Mouse (Mus musculus): ENCODE measurements at regions not wholly inside any gene's neighbourhood (a gene's known extent, or its start where the extent isn't known, plus 50 kb on each side); places are given as distances from the start of the nearest gene placed in this dataset.

DNA sequence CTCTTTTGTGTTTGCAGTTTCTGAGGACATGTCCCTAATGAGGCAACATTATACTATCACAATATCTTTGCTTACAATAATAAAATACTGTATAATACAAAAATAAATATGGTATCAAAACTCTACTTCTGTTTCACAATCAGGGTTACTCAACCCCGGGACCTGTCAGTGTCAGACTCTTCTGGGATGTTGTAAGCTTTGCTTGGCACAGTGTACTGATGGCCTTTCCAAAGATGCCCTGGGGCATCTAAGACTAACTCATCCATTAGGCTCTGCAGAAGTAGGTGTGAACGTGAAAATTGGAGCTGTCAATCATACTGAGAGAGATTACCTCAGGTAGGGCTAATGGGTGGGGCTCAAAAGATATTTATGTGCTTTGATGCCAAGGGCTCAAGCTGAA is 249.0 kb downstream of the Gm5447 start:
- DNase-seq (ENCODE audit: low read depth, low spot score) = no peak

DNA sequence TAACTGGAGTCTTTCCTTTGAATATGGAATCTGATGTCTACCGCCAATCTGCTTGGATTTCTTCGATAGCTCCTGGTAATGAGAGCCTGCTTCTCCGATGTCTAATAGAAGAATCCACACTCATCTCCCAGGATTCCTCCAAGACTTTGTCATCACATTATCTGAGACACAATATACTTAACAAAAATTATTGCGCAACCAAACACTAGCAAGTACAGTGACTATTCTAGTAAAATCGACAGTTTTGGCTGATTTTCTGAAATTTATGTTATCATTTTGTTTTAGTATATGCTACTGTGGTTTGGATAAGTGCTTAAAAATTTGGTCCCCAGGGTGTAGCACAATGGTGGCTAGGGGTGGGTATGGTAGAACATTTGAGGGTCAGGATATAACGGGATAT is 266.5 kb downstream of the Gm5447 start:
- DNase-seq (ENCODE audit: low read depth, low spot score) = no peak

DNA sequence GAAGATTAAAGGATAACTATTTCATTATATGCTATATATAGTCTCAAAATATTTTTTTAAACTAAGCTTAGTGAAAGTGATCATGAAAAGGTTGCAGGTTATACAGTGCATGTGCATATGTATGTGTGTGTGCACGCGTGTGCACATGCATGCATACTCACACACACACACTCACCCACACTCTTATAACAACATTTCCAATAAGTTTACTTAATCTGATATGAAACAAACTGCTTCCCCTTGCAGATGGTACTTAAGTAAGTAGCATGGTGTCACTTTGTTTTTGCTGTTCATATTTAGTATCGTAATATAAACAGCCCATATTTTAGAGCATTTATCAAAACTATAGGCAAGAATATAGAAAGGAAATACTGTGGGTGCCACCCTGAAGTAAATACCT is 275.0 kb downstream of the Gm5447 start:
- no peak for DNase-seq (ENCODE audit: low read depth, low spot score)

DNA sequence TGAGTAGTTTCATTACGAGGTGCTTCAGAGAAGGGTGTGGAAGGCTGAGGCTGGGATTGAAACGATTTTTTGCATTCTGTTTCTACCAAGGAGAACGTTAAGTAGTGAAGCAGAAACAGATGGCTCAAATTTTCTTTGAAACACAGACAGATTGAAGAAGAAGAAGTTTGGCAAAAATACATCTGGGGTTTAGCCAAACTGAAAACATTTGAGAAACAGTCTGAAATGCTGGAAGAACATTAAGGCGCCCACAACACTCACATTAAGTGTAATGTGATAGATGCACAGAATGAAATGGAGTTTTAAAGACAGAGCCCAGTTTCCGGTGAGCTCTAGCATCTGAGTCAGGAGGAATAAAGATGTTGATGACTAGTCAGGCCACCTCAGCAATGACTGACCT is 275.5 kb downstream of the Gm5447 start:
- DNase-seq (ENCODE audit: low read depth, low spot score) = no peak

DNA sequence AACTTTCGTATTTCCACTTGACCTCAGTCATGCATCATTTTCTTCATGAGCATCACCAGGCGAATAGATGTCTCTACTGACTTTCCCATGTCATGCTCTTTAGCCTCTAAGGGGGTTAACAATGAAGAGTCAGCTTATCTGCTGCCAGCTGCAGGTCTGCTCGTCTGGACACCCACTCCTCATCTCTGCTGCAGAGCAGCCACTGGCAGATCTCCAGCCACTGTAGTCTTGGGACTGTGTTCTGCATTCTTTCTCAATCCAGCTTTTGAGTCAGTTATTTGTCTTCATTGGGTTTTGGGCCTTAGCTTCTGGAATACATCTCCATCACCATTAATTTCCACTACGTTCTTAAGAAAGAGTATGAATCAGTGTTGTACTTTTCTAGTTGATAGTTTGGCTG is 280.0 kb downstream of the Gm5447 start:
- no peak for DNase-seq (ENCODE audit: low read depth, low spot score)

DNA sequence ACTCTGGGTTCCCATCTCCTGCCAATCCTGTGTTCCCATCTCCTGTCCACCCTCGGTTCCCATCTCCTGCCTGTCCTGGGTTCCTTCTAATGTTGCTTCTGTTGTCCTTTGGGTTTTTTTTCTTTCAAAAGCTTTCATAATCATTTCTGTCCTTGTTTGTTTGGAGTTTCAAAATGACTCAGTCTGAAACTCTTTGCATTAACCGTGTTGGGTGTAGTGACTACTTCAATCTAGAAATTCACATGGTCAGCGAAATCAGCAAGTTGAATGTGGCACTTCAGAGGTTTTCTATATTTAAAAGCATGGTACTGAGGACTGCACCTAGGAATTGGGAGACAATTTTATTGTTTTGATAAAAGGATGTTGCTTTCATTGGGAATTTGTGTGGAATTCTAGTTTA is 280.7 kb downstream of the Gm5447 start:
- no peak for DNase-seq (ENCODE audit: low read depth, low spot score)

DNA sequence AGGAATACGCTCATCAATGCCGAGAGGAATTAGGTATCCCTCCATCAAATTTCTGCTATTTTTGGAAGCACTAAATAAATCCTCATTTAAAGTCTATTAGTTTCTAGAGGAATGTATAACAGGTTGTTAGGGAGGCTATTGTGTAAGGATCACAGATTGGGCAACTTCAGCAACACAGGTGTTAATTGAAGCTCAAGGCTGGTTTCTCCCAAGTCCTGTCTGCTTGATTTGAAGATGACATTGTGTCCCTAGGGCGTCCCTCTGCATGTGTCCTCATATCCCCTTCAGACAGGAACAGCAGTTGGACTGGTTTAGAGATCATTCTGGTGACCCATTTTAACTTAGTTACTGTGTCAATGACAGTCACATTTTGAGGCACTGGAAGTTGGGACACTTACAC is 281.5 kb downstream of the Gm5447 start:
- DNase-seq (ENCODE audit: low read depth, low spot score) = no peak

DNA sequence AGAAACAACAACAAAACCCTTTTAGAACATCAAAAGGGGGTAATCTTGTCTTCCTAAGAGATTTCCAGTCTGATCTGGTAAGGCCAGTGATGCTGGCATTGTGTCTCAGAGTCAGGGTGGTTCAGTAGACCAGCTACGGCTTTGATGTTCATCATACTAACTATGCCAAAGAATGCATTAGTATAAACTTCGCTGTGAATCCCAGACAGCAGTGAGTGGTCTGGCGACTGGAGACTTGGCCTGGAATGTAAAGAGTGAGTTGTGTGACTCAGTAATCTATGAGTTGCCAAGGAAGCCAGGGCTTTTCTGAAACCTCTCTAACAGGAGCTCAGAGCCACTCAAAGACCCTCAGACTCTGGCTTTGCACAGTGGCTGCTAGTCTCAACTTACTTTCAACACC is 288.1 kb upstream of the Foxq1 start:
- DNase-seq (ENCODE audit: low read depth, low spot score) = no peak

DNA sequence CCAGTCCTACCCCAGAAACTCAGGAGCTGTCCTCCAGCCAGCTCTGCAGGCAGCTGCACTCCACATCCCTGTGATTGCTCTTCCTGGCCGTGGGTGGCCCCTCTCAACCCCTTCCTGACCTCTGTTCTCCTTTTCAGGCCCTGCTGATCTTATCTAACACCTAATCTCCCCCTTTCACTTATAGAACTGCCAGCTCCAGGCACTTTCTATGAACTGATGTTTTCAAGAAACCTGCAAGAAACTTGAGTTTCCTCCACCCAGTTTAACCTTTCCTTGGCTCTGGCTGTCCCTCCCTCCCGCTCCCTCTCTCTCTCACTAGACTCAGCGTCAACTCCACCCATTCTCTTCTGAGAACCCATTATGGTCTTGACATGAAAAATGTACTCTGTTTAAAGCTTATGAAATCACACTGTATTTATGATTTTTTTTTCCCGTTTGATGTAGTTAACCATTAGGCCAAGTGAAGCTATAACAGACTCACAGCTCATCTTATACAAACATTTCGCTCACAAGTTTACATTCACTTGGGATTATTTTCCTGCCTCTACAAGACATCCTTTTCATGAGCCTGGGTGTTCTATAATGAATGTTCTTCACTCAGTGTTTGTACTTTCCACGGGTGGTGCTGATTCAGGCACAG is 279.8 kb upstream of the Foxq1 start:
- no peak for DNase-seq (ENCODE audit: low read depth, low spot score)

DNA sequence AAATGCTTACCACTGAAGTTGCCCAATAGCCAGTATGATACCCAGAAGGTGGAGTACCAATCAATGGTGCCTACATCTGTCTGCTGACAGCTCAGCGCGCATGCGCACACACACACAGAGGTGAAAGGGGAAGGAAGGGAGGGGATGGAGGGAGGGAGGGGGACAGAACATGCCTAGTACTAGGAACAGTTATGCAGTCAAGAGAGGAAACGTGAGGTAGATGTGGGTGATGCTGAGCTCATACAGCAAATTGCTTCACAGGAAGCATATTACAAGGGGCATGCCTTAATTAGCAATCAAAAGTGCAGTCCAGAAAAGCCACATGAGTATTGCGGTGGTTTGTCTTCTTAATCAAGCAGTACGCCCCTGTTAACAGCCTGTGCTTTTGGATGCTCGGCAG is 265.3 kb upstream of the Foxq1 start:
- no peak for DNase-seq (ENCODE audit: low read depth, low spot score)

DNA sequence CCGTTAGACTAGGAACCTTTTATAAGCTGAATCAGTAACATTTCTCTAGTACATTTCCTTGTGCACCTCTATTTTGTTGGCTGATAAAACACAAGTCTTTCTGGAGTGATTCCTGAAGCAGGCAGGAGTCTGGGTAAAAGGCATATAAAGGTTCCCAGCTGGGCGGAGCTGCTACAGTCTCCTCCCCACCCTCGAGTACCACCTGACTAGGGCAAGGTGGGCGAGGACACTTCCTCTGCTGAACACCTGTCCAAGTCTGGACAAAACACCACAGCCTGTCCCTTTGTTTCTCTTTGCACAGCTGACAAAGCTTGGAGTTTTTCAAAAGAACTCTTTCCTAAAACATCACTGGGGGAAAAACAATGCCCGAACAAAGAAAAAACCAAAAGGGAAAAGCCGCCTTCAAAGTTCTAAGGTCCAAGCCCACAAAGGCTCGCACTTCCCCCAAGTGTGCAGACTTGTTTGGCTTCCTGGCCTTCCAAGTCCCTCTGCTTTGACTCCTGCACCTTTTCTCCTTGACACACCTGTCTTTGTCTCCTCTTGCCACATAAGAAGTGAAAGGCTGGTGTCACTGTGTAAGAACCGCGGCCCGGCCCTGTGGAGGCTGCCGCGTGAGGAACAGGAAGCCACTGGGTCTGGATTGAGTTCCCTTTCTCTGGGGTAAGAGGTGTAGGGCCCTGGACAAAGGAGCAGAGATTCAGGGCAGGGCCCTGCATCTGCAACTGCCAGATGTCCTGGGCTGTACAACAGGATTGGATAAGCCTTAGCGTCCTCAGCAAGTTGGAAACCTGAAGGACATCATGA is 263.1 kb upstream of the Foxq1 start:
- DNase-seq (ENCODE audit: low read depth, low spot score) = no peak

DNA sequence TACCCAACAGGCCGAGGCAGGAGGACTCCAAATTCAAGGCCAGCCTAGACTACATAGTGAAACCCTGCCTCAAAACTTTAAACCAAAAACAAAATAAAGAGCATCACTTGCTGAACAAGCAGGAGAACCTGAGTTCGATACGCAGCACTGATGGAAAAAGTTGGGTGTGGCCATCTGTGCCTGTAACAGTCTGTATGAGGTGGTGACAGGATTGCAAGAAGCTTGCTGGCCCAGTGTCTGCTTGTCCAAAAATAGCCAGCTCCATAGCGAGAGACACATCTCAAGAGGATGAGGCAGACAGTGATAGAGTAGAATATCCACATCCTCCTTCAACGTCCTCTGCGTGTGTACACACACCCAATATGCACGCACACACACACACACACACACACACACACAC is 261.9 kb upstream of the Foxq1 start:
- DNase-seq (ENCODE audit: low read depth, low spot score) = no peak

DNA sequence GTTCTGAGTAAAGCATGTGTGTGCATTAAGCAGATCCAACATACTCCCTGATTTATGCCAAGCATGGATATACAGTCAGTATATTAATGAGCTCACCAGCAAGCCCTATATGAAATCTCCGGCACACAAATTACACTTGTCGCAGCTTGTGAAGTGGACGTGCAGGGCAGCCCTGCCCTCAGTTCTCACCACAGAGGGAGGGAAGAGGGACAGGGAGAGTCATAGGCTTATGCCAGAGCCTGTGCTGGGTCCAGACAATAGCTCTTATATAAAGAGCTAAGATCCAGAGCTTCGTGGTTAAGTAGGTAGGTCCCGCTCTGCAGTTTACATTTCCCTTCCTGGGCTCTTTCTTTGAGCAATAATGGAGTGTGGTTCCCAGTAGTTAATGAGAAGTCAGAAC is 252.7 kb upstream of the Foxq1 start:
- DNase-seq (ENCODE audit: low read depth, low spot score) = no peak

DNA sequence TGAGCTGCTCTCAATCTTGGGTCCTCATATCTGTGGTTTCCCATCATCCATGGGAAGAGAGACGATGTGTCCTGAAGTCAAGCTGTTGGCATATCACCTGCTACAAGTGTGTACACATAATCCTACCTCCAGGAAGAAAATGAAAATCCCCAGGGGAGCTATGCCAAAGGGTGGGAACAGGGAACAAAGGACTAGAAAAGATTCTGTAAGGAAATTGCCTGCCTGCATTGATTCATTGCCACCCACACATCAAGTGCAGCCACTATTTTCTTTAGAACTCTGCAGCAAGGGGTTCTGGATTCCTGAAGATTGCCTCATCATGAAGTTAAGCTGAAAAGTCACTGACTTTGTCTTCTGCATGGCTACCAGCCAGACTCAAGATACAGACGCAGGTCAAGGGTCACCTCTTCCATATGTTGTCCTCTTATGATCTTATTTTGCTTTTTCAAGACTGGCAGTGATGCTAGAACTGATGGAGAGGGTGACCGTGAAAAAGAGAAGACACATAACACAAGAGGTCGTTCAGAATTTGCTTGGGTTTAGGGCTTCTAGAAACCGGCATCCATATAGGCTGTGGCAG is 251.6 kb upstream of the Foxq1 start:
- no peak for DNase-seq (ENCODE audit: low read depth, low spot score)

DNA sequence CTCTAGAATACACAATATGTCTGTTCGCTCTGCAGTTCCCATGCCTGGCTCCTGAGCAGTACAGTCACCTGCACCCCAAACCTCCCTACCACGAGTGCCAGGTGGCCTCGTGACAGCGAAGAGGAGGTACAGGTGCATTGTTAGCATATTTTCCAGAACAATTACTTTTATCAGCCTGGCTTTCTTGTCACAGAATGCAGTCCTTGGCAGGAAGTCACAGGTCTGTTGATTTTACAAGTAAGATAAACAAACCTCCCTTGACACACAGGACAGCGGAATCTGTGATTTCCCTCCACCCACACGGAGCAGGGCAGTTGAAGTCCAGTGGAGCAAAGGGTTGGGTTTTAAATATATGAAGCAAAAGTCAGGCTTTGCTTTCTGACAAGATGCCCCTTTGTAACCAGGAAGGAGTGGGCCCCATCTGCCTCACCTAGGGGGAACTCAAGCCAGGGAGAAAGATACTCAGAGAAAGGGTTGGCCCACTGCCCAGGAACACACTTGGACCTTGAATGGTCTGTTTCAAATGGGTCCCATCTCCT is 246.8 kb upstream of the Foxq1 start:
- no peak for DNase-seq (ENCODE audit: low read depth, low spot score)

DNA sequence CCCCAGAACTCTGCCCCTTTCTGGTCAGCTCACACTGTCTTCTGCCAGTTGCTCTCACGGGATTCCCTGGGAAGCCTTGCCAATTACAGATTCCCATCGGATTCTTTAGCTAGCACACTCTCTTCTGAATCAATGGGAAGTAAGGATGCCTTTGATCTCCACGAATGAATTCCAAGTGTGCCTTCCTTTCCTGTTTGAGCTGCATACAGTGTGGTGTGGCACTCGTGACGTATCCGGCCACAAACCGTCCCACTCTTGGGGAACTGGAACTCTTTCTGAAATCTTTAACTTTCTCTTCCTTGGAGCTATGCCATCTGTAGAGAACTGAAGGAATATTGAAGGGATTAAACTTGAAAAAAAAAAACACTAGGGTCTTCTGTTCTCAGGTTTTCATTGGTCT is 243.2 kb upstream of the Foxq1 start:
- DNase-seq (ENCODE audit: low read depth, low spot score) = no peak

DNA sequence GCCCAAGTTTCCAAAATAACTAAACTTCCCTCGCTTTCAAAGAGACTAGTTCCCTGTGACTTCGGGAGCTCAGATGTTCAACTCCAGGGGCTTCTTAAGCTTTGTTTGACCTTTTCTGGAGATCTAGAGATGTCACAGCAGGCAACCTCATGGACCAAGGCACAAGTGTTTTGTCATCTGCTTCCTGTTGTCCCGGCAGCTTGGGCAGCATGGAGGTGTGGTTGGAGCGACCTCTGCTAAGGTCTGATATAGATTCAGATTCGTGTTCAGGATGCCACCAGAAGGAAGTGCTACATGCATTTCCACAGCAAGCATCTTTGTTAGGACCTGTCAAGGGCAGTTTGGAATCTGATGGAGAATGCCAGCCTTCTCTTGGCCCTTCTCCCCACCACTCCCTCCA is 242.1 kb upstream of the Foxq1 start:
- no peak for DNase-seq (ENCODE audit: low read depth, low spot score)

DNA sequence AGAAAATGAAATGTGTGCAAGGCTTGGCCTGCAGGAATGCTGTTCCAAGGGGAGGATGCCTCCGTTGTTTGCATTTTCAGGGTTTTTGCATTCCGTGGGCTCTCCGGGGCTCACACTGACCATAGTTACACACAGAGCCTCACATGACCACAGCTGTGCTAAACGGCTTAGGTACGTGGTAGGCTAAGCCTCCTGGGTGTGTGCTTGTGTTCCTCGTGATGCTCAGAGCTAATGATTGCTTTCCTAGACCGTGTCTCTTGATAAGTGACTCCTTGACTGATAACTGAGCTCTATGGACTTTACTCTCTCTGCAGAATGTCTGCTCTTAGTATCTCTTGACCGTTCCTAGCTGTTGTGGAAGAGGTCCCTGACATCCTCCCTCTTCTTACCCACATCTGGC is 238.9 kb upstream of the Foxq1 start:
- DNase-seq (ENCODE audit: low read depth, low spot score) = no peak

DNA sequence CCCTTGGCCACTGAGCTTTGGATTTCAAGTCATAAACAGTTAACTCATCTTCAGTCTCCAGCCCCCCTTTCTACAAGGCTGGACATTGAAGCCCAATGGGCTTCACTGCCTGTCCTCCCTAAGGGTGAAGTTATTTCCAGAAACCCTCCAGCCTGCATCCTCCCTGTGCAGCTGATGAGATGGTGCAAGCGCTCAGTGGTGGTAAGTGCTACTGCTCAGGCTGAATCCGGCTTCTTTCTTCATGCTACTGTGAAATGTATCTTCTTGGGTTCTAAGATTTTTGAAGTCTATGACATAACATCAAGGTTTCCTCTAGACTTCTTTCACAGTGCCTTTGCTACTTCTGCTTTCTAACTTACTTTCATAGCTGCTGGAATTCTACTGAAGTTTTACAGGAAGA is 237.9 kb upstream of the Foxq1 start:
- no peak for DNase-seq (ENCODE audit: low read depth, low spot score)

DNA sequence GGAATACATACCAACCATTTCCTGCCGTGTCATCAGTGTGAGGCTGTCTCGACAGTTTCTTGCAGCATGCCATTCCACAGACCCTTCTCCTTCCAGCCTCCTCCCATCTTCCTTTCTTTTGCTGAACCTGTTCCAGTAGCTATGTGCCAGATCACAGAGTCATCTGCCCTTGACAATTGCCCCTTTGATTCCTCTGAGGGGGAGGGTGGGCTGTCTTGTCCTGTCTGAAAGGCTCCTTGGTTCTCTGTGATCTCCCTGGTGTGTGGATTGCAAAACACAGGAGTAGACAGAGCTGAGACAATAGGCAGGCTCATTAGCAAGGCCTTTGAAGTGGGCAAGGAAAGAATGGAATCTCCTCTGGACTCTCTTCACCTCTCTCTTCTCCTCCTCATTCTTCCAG is 234.5 kb upstream of the Foxq1 start:
- no peak for DNase-seq (ENCODE audit: low read depth, low spot score)

DNA sequence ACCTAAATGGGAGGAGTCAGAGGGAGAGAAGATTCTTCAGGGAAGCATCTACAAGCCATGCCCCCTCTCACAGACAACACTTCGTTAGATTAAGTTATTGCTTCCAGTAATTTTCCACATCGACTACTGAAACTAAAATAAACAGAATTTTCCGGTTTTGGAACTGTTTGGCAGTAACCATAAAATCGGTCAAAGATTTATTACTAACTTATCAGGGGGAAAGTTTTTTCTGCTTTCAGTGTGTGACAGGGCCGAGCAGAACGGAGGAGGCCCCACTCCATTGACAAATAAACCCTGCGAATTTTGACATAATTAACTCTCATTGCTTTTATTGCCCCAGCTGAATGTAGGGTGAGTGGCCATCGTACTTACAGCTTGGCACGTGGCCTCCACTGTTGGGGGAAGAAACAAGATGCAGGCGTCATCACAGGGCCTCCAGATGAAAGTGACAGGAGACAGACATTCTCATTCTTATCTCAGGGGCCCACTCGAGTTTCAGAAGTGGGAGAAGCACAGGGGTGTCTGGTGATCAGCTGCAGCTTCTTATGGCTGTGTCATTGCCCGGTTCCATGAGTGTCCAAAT is 229.6 kb upstream of the Foxq1 start:
- no peak for DNase-seq (ENCODE audit: low read depth, low spot score)

DNA sequence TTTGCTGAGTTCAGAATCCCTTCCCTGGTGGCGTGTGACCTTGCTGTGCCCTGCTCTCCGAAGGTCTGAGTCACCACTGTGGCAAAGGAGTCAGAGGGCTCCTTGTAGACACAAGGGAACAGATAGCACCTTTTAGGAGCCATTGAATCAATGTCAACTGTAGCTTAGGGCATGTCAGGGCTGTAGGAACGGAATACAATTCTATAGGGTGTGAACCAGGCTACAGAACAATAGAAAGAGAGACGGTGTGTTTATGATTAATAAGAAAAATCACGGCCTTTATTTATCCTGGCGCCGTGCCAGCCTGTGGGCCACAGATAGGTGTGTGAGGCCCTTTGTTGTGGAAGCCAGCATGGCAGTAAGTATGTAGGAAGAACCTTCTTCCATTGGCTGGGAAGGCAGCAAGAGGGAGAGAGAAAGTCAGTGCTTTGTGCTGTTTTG is 228.4 kb upstream of the Foxq1 start:
- DNase-seq (ENCODE audit: low read depth, low spot score) = no peak

DNA sequence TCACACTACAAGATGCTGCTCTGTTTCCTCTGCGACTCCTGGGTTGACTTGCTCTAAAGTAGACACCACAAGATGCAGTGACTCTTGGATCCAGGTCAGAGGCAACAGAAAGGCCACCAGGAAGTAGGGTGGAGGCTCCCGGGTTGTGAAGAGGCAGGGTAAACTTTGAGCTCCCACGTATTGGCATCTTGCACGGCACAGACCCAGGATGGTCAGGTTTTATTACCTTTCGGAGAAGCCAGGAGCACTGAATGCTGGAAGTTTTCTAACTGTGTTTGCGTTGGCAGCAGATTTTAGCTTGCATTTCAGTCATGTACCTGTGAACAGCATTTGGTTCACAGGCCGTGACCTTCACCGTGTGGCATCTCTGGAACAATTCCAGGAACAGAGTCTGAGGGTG is 227.2 kb upstream of the Foxq1 start:
- no peak for DNase-seq (ENCODE audit: low read depth, low spot score)

Measured in retina, postnatal 7 days (tissue).